Mouse (Mus musculus): ENCODE data around the gene Otulin. TPM values are rescaled to one million over a fixed set of nuclear protein-coding genes. Genes with fewer than 3 reads are reported as not detected.
A peak's percentile ranks its signal among the peaks of the same experiment; 100 is the strongest.

Otulin gene
- polyA plus RNA-seq, 1 experiment from 2014 or later = 30.7 TPM

DNA sequence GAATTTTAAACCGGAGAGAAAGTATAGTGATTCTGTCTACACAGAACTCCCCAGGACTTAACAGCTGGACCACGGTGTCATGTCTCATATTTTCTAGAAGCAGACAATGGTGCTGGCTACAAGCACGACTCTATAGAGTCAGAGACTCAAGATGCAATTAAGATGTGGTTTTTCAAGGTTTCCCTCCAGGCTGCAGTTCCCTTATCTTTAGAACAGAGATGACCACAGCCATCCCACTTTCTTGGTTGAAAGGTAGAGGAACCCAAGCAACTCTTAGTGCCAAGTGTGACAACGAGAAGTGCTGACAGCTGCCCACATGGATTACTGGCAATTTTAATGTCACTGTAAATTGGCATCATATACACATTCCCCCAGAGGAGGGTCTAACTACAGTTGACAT is 20.9 kb downstream of the Otulin start:
- Histone ChIP-seq H3K9ac (no peak overlapping the region), H3K4me1 (no peaks in the 10 kb centered on the region), H3K27ac (no peak overlapping the region), H3K36me3 (peaks cover 60% of the 10 kb centered on the region), H3K27me3 (no peaks in the 10 kb centered on the region), H3K4me2 (no peak overlapping the region), H3K9me3 (no peaks in the 10 kb centered on the region), H3K4me3 (no peak overlapping the region)
- WGBS = 75% methylated on average over 4 of the region's 4 CpGs
- ATAC-seq (ENCODE audit: insufficient number of reproducible peaks, insufficient read depth, low FRiP score, low TSS enrichment, low read depth) = no peak

DNA sequence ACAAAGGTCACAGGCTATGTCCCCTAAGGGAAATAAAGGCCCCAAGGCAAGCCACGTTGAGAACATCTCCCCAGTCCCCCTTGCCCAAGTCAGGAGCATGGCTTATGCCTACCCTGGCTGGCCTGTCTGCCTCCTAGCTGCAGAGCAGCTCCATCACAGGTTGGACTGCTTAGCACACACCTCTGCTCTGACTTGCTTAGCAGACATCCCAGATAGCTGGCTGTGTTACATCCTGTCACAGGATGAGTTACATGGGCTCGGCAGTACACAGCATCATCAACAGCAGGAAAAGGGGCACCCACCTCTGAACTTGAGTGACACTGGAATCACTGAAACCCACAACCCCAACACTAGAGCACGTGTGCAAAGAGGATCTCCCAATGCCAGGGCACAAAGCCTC is 25.2 kb downstream of the Otulin start:
- no peak overlapping the region for H3K9ac ChIP-seq
- H3K4me2 ChIP-seq = no peak overlapping the region
- no peaks in the 10 kb centered on the region for H3K4me1 ChIP-seq
- H3K9me3 ChIP-seq = no peaks in the 10 kb centered on the region
- no peak for ATAC-seq (ENCODE audit: insufficient number of reproducible peaks, insufficient read depth, low FRiP score, low TSS enrichment, low read depth)
- peaks cover 63% of the 10 kb centered on the region for H3K36me3 ChIP-seq
- no peak overlapping the region for H3K27ac ChIP-seq
- H3K27me3 ChIP-seq = no peaks in the 10 kb centered on the region
- 77% methylated on average over 3 of the region's 3 CpGs for WGBS
- no peak overlapping the region for H3K4me3 ChIP-seq

- Histone ChIP-seq H3K4me3 (no peak overlapping the region), H3K36me3 (peaks cover 66% of the 10 kb centered on the region), H3K4me2 (no peak overlapping the region), H3K9me3 (no peaks in the 10 kb centered on the region), H3K4me1 (no peaks in the 10 kb centered on the region), H3K27me3 (no peaks in the 10 kb centered on the region), H3K27ac (no peak overlapping the region), H3K9ac (no peak overlapping the region)
- WGBS = 86% methylated on average over 3 of the region's 3 CpGs
- no peak for ATAC-seq (ENCODE audit: insufficient number of reproducible peaks, insufficient read depth, low FRiP score, low TSS enrichment, low read depth)
These were observed 25.9 kb downstream of the Otulin start for GRCm38 (mm10) chr15:27604558-27604957.

DNA sequence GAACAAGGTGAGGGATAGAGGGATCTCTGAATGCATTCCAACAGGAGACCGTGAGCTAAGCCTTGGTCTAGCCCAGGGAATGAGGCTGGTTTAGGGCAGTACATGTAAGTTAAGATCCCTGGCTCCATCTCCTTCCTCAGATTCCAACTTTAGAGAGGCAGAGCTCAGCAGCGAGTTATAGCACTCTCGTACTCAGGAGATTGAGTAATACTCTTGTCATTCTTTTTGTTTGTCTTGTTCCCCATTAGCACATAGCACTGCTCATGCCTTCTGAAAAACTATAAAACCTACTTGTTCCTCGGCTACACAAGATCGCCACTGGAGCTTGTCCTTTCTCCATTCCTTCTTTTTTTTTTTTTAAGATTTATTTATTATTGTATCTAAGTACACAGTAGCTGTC is 30.0 kb downstream of the Otulin start:
- Histone ChIP-seq H3K4me3 (no peak overlapping the region), H3K27ac (no peak overlapping the region)

DNA sequence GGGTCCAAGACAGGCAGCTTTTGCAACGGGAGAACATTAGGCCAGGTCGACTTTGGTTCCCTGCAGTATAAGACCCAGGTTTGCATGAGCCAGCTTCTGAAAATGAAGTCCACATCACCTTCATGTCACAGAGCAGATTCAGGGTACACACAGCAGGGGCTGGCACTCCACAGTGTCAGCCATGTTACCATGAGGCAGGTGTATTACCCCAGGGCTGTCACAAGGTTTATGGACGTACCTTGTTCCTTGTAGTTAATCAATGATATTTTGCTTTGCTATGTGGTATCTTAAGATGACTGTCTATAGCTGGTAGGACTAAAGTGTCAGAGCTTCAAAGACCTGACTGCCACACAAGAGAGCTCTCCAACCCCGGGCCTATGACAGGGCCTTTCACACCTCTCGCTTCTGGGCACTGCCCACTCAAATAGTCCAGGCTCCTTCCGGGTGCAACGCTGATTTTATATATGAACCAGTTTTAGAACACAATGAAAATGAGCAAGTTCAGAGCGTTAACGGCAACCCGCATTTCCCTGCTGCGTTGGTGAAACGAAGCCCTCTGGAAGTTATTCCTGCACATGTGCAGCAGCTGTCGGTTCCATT is 31.6 kb downstream of the Otulin start:
- H3K4me1 ChIP-seq = peaks cover 13% of the 10 kb centered on the region
- no peak overlapping the region for H3K4me2 ChIP-seq
- H3K27ac ChIP-seq = no peak overlapping the region
- H3K36me3 ChIP-seq = peaks cover 37% of the 10 kb centered on the region
- no peak overlapping the region for H3K9ac ChIP-seq
- H3K27me3 ChIP-seq = no peaks in the 10 kb centered on the region
- no peak for ATAC-seq (ENCODE audit: insufficient number of reproducible peaks, insufficient read depth, low FRiP score, low TSS enrichment, low read depth)
- 87% methylated on average over 13 of the region's 13 CpGs for WGBS
- H3K9me3 ChIP-seq = no peaks in the 10 kb centered on the region
- H3K4me3 ChIP-seq = no peak overlapping the region

More for the DNA sequence above, 30.0 kb downstream of the Otulin start:
- no peaks in the 10 kb centered on the region for H3K9me3 ChIP-seq
- no peak for ATAC-seq (ENCODE audit: insufficient number of reproducible peaks, insufficient read depth, low FRiP score, low TSS enrichment, low read depth)
- H3K36me3 ChIP-seq = peaks cover 39% of the 10 kb centered on the region
- H3K27me3 ChIP-seq = no peaks in the 10 kb centered on the region
- no peak overlapping the region for H3K4me2 ChIP-seq
- H3K4me1 ChIP-seq = peaks cover 6% of the 10 kb centered on the region; the same call in 1 of the 2 replicates
- 91% methylated on average over 5 of the region's 5 CpGs for WGBS
- no peak overlapping the region for H3K9ac ChIP-seq

DNA sequence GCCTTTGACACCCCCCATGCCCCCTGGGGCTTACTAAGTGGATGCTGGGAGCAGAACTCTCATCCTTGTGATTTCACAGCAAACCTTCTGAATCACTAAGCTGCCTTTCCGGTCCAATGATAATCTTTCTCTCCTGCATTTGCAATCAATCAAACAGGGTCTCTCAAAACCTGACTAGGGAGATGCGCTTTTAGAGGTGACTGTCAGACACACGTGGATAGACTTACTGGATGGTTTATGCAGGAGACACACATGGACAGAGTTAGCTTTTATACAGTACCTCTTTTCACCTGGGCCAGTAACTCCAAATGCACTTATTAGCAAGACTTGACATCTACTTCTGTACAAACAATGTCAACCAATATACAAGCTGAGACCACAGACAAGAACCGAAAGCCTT is 33.0 kb downstream of the Otulin start:
- no peak overlapping the region for H3K4me3 ChIP-seq
- no peaks in the 10 kb centered on the region for H3K27me3 ChIP-seq
- H3K9ac ChIP-seq = no peak overlapping the region
- peaks cover 16% of the 10 kb centered on the region for H3K4me1 ChIP-seq
- H3K9me3 ChIP-seq = no peaks in the 10 kb centered on the region
- H3K36me3 ChIP-seq = peaks cover 46% of the 10 kb centered on the region
- no peak overlapping the region for H3K4me2 ChIP-seq
- 86% methylated on average over 4 of the region's 4 CpGs for WGBS
- ATAC-seq (ENCODE audit: insufficient number of reproducible peaks, insufficient read depth, low FRiP score, low TSS enrichment, low read depth) = no peak
- 0 out of 2 replicates have a peak overlapping the region, but pooled peaks have one; percentile 19 for H3K27ac ChIP-seq

DNA sequence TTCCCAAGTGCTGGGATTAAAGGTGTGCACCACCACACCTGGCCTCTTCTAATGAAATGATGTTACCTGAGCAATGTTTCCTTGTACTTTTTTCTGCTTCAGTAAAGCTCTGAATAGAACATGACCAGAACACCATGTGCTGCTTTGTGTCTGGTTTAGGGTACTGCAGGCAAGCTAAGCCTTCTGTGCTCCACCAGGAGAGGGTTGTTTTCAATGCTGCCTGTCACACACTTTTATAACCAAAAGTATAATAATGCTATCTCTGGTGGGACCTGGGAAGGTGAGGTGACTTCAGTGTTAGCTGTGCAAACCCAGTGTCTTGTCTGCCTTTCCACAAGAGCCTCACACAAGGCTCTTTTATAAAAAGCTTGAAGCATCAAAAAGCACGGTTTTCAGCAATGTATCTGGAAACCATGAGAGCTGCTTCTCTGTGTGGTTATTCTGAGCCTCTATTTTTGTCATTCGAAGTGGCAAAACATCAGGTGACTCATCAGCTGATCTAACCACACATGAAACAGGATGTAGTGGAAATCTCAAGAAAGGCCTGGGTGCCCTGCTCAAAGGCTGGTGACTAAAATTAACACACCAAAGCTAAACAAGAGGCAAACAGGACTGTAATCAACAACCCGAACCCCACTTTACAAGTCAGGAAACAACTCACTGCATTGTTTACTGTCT is 33.9 kb downstream of the Otulin start:
- H3K27ac ChIP-seq = no peak overlapping the region

GRCm38 (mm10) chr15:27595560-27595959 is 34.9 kb downstream of the Otulin start:
- no peak overlapping the region for H3K4me2 ChIP-seq
- peaks cover 21% of the 10 kb centered on the region for H3K4me1 ChIP-seq
- H3K9me3 ChIP-seq = no peaks in the 10 kb centered on the region
- H3K4me3 ChIP-seq = no peak overlapping the region
- H3K9ac ChIP-seq = no peak overlapping the region; the same call in 1 of the 2 replicates
- H3K27me3 ChIP-seq = no peaks in the 10 kb centered on the region
- no peak for ATAC-seq (ENCODE audit: insufficient number of reproducible peaks, insufficient read depth, low FRiP score, low TSS enrichment, low read depth)
- H3K27ac ChIP-seq = peak overlapping the region; percentile 68
- WGBS = 60% methylated on average over 8 of the region's 8 CpGs
- peaks cover 51% of the 10 kb centered on the region for H3K36me3 ChIP-seq

More for the DNA sequence above, 33.9 kb downstream of the Otulin start:
- Histone ChIP-seq H3K36me3 (peaks cover 49% of the 10 kb centered on the region), H3K9ac (no peak overlapping the region), H3K27me3 (no peaks in the 10 kb centered on the region), H3K9me3 (no peaks in the 10 kb centered on the region), H3K4me2 (no peak overlapping the region), H3K4me1 (peaks cover 21% of the 10 kb centered on the region), H3K4me3 (no peak overlapping the region)
- ATAC-seq (ENCODE audit: insufficient number of reproducible peaks, insufficient read depth, low FRiP score, low TSS enrichment, low read depth) = no peak
- WGBS = 71% methylated on average over 3 of the region's 3 CpGs

DNA sequence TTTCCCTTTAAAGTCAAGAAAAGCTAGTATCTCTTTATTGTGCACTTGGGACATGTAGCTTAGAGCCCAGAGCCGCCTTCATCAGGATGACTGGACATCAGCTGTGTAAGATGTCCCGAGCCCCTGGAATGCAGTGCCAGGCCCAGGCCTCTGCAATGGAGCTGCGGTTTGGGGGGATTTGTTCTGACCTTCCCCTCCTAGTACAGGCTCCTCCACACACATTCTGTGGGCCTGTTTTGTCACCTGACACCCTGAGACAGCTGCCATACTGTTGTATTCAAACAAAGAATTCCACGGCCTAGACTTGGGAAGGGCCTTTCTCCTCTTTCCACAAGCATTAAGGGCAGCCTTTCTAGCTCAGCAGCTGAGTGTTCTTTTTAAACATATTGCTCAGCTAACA is 35.5 kb downstream of the Otulin start:
- WGBS = 38% methylated on average over 4 of the region's 4 CpGs
- peak overlapping the region; percentile 68; the same call in 1 of the 2 replicates for H3K27ac ChIP-seq
- peaks cover 51% of the 10 kb centered on the region for H3K36me3 ChIP-seq
- H3K4me2 ChIP-seq = no peak overlapping the region
- no peak overlapping the region for H3K4me3 ChIP-seq
- peaks cover 21% of the 10 kb centered on the region for H3K4me1 ChIP-seq
- ATAC-seq (ENCODE audit: insufficient number of reproducible peaks, insufficient read depth, low FRiP score, low TSS enrichment, low read depth) = no peak
- H3K9me3 ChIP-seq = no peaks in the 10 kb centered on the region
- no peaks in the 10 kb centered on the region for H3K27me3 ChIP-seq
- H3K9ac ChIP-seq = no peak overlapping the region

- no peak overlapping the region for H3K4me2 ChIP-seq
- H3K9me3 ChIP-seq = no peaks in the 10 kb centered on the region
- peaks cover 47% of the 10 kb centered on the region for H3K36me3 ChIP-seq
- no peak for ATAC-seq (ENCODE audit: insufficient number of reproducible peaks, insufficient read depth, low FRiP score, low TSS enrichment, low read depth)
- H3K27me3 ChIP-seq = no peaks in the 10 kb centered on the region
- WGBS = 82% methylated on average over 13 of the region's 13 CpGs
- peaks cover 21% of the 10 kb centered on the region for H3K4me1 ChIP-seq
- H3K27ac ChIP-seq = no peak overlapping the region
- no peak overlapping the region for H3K9ac ChIP-seq
- no peak overlapping the region for H3K4me3 ChIP-seq
These were observed 36.8 kb downstream of the Otulin start for GRCm38 (mm10) chr15:27593717-27594116.

GRCm38 (mm10) chr15:27592620-27593320 is 37.7 kb downstream of the Otulin start:
- Histone ChIP-seq H3K4me2 (no peak overlapping the region), H3K4me1 (peaks cover 21% of the 10 kb centered on the region), H3K36me3 (peaks cover 46% of the 10 kb centered on the region), H3K4me3 (no peak overlapping the region), H3K27ac (no peak overlapping the region), H3K27me3 (no peaks in the 10 kb centered on the region), H3K9ac (no peak overlapping the region), H3K9me3 (no peaks in the 10 kb centered on the region)
- 84% methylated on average over 19 of the region's 19 CpGs for WGBS
- ATAC-seq (ENCODE audit: insufficient number of reproducible peaks, insufficient read depth, low FRiP score, low TSS enrichment, low read depth) = no peak

DNA sequence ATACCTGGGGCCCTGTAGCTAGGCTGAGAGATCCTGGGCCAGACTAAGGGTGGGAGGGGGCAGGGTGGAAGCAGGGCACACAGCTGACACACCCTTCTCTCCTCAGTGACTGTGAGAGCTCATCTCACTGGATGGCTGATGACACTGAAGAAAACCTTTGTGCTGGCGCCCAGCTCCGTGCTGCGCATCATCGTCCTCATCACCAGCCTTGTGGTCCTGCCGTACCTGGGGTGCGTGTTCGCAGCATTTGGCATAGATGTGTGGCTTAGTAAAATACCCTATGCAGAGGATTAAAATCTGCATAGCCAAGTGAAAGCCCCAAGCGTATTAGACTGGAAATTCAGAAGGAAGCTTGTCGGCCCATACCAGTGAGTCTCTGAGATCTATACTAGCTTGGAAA is 39.7 kb downstream of the Otulin start:
- no peak overlapping the region for H3K4me3 ChIP-seq
- no peak for ATAC-seq (ENCODE audit: insufficient number of reproducible peaks, insufficient read depth, low FRiP score, low TSS enrichment, low read depth)
- peaks cover 46% of the 10 kb centered on the region for H3K36me3 ChIP-seq
- no peak overlapping the region for H3K27ac ChIP-seq
- no peak overlapping the region for H3K9ac ChIP-seq
- no peak overlapping the region for H3K4me2 ChIP-seq
- no peaks in the 10 kb centered on the region for H3K27me3 ChIP-seq
- peaks cover 19% of the 10 kb centered on the region for H3K4me1 ChIP-seq
- WGBS = 95% methylated on average over 9 of the region's 9 CpGs
- H3K9me3 ChIP-seq = no peaks in the 10 kb centered on the region
